Mouse (Mus musculus) heart, embryonic 13.5 days (tissue): ENCODE measurements around the gene Col7a1. TPM values are rescaled to one million over a fixed set of nuclear protein-coding genes. Genes with fewer than 3 reads are reported as not detected.

Experiments used
- ATAC-seq: fragments of 200-750 bp; cut with Nextera tagmentation; 2 replicates; pipeline ENCODE4 v1.8.0; 2017; ENCODE audit warnings: moderate TSS enrichment; ENCODE audit not compliant: insufficient number of reproducible peaks, low FRiP score, low TSS enrichment; ENCODE audit errors: extremely low read depth
- H3K27ac ChIP-seq: fragments of 300-500 bp; sonication (generic); replicated peaks from 2 replicates; pipeline ENCODE4 v1.5.1; 2015; ENCODE audit warnings: moderate library complexity, mild to moderate bottlenecking, inconsistent platforms
- H3K27me3 ChIP-seq: fragments of 300-500 bp; sonication (generic); replicated peaks from 2 replicates; pipeline ENCODE4 v1.6.1; 2015; ENCODE audit warnings: mild to moderate bottlenecking, inconsistent platforms
- H3K36me3 ChIP-seq: fragments of 300-500 bp; sonication (generic); 2 replicates; pipeline ENCODE4 v1.6.1; 2015; ENCODE audit warnings: mild to moderate bottlenecking, inconsistent platforms
- H3K4me1 ChIP-seq: fragments of 300-500 bp; sonication (generic); 2 replicates; pipeline ENCODE4 v1.6.1; 2015; ENCODE audit warnings: inconsistent platforms
- H3K4me2 ChIP-seq: fragments of 300-500 bp; sonication (generic); 2 replicates; pipeline ENCODE4 v1.6.1; 2015; ENCODE audit warnings: inconsistent platforms, mild to moderate bottlenecking, moderate library complexity
- H3K4me3 ChIP-seq: fragments of 300-500 bp; sonication (generic); 2 replicates; pipeline ENCODE4 v1.5.1; 2015; ENCODE audit warnings: moderate library complexity, mild to moderate bottlenecking, inconsistent platforms
- H3K9ac ChIP-seq: fragments of 300-500 bp; sonication (generic); 2 replicates; pipeline ENCODE4 v1.6.1; 2015; ENCODE audit warnings: inconsistent platforms, mild to moderate bottlenecking, moderate library complexity
- H3K9me3 ChIP-seq: fragments of 300-500 bp; sonication (generic); 2 replicates; pipeline ENCODE4 v1.6.1; 2016; ENCODE audit warnings: inconsistent platforms
- WGBS: fragments of 180-500 bp; shearing (Covaris S2); methylation state at CpG from one replicate; pipeline ENCODE4 v1.1.7; 2015; ENCODE audit warnings: mixed read lengths; 5-methylcytosine and 5-hydroxymethylcytosine counted together
- polyA plus RNA-seq: library from polyadenylated mRNA; unstranded; fragments of >200 nt; fragmentation: Nextera tagmentation; extraction: Ambion mirVana; gene quantifications from 2 replicates; pipeline ENCODE4 v1.2.1, GENCODE M21; 2015

Gene Col7a1
- polyA plus RNA-seq, 1 experiment from 2014 or later, result 1.3 TPM

DNA sequence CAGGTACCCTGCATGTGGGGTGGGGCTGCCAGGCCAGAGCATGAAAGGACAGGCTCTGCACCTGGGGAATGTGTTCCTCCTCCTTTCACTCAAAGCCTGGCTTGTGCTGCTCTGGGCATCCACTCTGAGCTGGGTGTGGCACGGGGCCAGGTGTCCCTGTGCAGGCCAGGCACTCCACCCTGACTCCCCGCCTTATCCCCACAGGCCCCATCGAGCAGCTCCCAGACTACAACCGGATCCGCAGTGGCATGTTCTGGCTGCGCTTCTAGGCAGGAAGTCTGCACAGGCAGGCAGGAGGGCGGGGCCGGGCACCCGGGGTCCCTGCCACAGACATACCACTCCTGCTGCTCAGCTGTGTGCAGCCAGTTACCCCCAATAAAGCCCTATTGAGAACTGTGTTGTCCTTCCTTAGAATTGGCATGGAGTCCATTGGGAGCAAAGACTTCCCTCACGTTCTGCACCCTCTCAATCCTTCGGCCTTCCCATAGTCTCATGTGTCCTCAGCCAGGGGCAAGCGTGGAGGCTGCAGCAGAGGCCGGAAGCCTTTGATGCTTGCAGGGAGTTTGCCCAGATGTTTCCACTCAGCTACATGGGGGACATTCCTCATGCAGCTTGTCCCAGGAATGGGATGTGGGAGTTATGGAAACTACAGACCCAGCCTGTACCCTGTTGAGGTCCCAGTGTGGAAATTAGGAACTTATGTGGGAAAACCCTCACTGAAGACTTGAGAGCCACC, 4.0 kb upstream of the Col7a1 start:
- H3K36me3 ChIP-seq, result peaks cover 68% of the 10 kb centered on the region
- peaks cover 36% of the 10 kb centered on the region for H3K4me1 ChIP-seq
- peak overlapping the region; percentile 55 for H3K9ac ChIP-seq
- H3K27ac ChIP-seq, result peak overlapping the region; percentile 78
- no peak overlapping the region for H3K4me2 ChIP-seq
- peaks cover 26% of the 10 kb centered on the region for H3K27me3 ChIP-seq
- H3K4me3 ChIP-seq, result no peak overlapping the region
- no peaks in the 10 kb centered on the region for H3K9me3 ChIP-seq
- WGBS, result 76% methylated on average over 13 of the region's 13 CpGs
- peak; percentile 16; the same call in 1 of the 2 replicates for ATAC-seq

DNA sequence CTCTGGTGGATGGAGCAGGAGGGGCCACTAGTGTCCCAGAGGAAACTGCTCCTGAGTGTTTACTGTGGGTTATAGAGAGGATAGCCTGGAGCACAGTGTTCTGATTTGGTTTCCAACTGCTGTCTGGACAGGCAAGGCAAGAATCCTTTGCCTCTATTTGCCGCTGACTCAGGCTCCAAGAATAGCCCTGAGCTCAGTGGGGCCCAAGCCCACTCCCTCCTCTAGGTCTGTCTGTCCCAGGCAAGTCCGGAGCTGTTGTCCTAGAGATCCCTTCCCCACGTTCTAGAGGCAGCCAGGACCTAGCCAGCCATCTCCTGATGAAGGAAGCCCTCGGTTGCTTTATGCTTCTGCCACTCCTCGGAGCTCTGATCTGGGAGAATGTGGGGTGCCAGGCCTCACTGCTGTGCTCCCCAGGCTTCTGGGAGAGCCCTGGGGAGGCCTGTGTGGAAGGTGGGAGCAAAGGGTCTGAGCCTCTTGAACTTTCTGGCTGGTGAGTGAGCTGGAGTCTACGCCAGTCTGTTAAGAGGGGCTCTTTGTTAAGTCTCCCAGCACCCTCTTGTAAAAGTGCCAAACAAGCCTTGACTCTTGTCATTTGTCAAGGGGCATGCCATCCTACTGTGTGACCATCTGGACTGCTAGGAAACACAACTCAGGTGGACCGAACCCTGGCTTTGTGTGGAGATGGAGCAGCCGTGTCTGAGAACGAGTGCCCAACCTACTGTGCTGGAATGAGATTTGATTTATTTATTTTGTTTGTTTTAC, 3.2 kb upstream of the Col7a1 start:
- H3K9me3 ChIP-seq, result no peaks in the 10 kb centered on the region
- H3K4me2 ChIP-seq, result no peak overlapping the region
- peak overlapping the region; percentile 67 for H3K9ac ChIP-seq
- ATAC-seq, result peak; percentile 14; the same call in 1 of the 2 replicates
- H3K36me3 ChIP-seq, result peaks cover 60% of the 10 kb centered on the region
- peaks cover 33% of the 10 kb centered on the region for H3K27me3 ChIP-seq
- H3K27ac ChIP-seq, result peak overlapping the region; percentile 78
- H3K4me3 ChIP-seq, result no peak overlapping the region
- 68% methylated on average over 9 of the region's 9 CpGs for WGBS
- peaks cover 36% of the 10 kb centered on the region for H3K4me1 ChIP-seq

GRCm38 (mm10) chr9:108955241-108955640, 1.9 kb downstream of the Col7a1 start:
- no peak for ATAC-seq
- H3K4me2 ChIP-seq, result no peak overlapping the region
- no peak overlapping the region for H3K9ac ChIP-seq
- peaks cover 9% of the 10 kb centered on the region for H3K36me3 ChIP-seq
- no peak overlapping the region for H3K4me3 ChIP-seq
- H3K27me3 ChIP-seq, result peaks cover 64% of the 10 kb centered on the region
- 80% methylated on average over 11 of the region's 11 CpGs for WGBS
- peaks cover 17% of the 10 kb centered on the region for H3K4me1 ChIP-seq
- H3K27ac ChIP-seq, result no peak overlapping the region
- H3K9me3 ChIP-seq, result no peaks in the 10 kb centered on the region

DNA sequence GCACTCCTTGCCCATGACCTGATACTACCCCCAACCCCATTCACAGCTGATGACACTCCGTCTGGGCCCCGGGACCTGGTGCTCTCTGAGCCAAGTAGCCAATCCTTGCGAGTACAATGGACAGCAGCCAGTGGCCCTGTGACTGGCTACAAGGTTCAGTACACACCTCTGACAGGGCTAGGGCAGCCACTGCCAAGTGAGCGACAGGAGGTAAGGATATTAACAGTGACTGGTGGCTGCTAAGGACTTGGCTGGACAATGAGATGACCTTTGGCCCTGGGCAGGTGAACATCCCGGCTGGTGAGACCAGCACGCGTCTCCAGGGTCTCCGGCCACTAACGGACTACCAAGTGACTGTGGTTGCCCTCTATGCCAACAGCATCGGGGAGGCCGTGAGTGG, 2.5 kb downstream of the Col7a1 start:
- WGBS, result 76% methylated on average over 11 of the region's 11 CpGs

DNA sequence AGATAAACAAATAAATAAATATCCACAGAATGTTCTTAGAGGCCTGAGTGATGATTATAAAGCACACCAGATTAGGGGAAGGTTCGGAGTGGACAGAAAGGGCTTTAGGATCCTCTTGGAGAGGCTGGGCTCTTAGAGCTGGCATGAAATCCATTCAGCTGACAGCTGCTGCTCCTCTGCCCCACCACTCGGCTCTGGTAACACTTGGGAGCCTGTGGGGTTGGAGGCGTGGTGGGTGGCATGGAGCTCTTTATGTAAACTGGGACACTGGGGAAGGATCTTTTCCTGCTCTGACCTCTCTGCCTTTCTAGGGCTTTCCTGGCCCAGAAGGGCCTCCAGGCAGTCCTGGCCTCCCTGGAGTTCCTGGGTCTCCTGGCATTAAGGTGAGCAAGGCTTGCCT, 10.2 kb downstream of the Col7a1 start:
- Histone ChIP-seq H3K4me2 (no peak overlapping the region), H3K27me3 (peaks cover 5% of the 10 kb centered on the region), H3K9me3 (no peaks in the 10 kb centered on the region), H3K27ac (no peak overlapping the region), H3K36me3 (no peaks in the 10 kb centered on the region), H3K9ac (no peak overlapping the region), H3K4me1 (no peaks in the 10 kb centered on the region), H3K4me3 (no peak overlapping the region)
- no peak for ATAC-seq
- WGBS, result 61% methylated on average over 3 of the region's 3 CpGs

More for the DNA sequence above, 2.5 kb downstream of the Col7a1 start:
- H3K4me2 ChIP-seq, result no peak overlapping the region
- no peaks in the 10 kb centered on the region for H3K9me3 ChIP-seq
- H3K9ac ChIP-seq, result no peak overlapping the region
- no peak overlapping the region for H3K4me3 ChIP-seq
- peaks cover 68% of the 10 kb centered on the region for H3K27me3 ChIP-seq
- H3K4me1 ChIP-seq, result peaks cover 15% of the 10 kb centered on the region
- H3K36me3 ChIP-seq, result peaks cover 3% of the 10 kb centered on the region
- ATAC-seq, result no peak
- H3K27ac ChIP-seq, result no peak overlapping the region

DNA sequence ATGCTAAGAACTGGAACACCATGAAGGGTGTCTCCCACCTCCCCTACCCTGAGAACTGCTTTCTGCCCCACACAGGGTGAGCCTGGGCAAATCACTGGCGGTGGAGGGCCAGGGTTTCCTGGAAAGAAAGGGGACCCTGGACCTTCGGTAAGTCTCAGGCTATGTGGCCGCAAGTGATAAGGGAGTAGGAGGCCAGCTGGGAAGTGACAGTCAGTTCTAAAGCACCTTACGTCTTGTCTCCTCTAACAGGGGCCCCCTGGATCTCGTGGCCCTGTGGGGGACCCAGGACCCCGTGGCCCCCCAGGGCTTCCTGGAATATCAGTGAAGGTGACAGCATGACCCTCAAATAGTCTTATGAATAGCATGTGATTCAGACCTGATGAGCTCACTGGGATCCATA, 11.0 kb downstream of the Col7a1 start:
- Histone ChIP-seq H3K9me3 (no peaks in the 10 kb centered on the region), H3K27me3 (peaks cover 5% of the 10 kb centered on the region; the same call in 1 of the 2 replicates), H3K4me1 (no peaks in the 10 kb centered on the region), H3K36me3 (no peaks in the 10 kb centered on the region), H3K27ac (no peak overlapping the region), H3K4me3 (no peak overlapping the region), H3K9ac (no peak overlapping the region), H3K4me2 (no peak overlapping the region)
- no peak for ATAC-seq
- 62% methylated on average over 6 of the region's 6 CpGs for WGBS

DNA sequence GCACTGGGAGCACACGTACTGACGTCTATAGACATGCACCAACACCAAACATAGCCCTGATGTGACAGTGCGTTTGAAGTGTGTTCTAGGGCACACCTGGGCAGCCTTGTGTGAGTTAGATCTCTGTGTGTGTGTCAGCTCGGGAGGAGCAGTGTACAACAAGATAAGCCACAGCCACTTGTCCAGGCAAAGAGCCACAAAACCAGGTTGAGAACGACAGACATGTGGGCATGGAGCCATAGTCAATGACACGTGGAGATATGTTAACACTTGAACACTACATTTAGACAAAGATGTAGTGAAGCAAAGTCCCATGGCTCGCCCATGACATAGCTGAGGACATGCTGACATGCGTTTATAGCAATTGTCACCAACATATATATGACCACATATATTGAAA, 17.2 kb downstream of the Col7a1 start:
- WGBS, result 60% methylated on average over 8 of the region's 8 CpGs
- Histone ChIP-seq H3K27ac (no peak overlapping the region), H3K4me1 (no peaks in the 10 kb centered on the region), H3K4me3 (no peak overlapping the region), H3K4me2 (no peak overlapping the region), H3K27me3 (no peaks in the 10 kb centered on the region), H3K9me3 (no peaks in the 10 kb centered on the region), H3K9ac (no peak overlapping the region), H3K36me3 (no peaks in the 10 kb centered on the region)
- ATAC-seq, result no peak

DNA sequence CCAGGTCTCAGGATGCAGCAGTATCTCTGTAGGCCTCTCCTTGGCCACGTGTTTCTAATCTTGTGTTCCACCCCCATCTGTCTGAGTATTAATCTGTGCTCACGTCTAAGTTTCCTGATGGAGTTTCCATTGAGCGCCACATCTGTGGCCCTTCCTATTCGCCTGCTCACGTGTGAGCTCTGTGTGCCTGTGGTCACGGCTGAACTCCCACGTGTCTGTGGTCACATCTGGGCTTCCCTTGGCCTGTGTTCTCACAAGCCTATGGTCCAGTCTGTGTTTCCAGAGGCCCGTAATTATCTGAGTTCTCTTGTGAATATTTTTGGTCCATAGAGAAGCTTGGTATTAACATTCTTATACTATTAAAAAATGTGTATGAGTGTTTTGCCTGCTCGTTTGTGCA, 23.1 kb downstream of the Col7a1 start:
- no peak overlapping the region for H3K4me3 ChIP-seq
- no peaks in the 10 kb centered on the region for H3K36me3 ChIP-seq
- no peaks in the 10 kb centered on the region for H3K9me3 ChIP-seq
- H3K9ac ChIP-seq, result no peak overlapping the region
- H3K4me1 ChIP-seq, result no peaks in the 10 kb centered on the region
- H3K27ac ChIP-seq, result no peak overlapping the region
- ATAC-seq, result no peak
- H3K4me2 ChIP-seq, result no peak overlapping the region
- 76% methylated on average over 9 of the region's 9 CpGs for WGBS
- H3K27me3 ChIP-seq, result no peaks in the 10 kb centered on the region

GRCm38 (mm10) chr9:108977966-108978365, 24.6 kb downstream of the Col7a1 start:
- H3K4me1 ChIP-seq, result no peaks in the 10 kb centered on the region
- ATAC-seq, result no peak
- 67% methylated on average over 7 of the region's 7 CpGs for WGBS
- no peak overlapping the region for H3K4me2 ChIP-seq
- no peaks in the 10 kb centered on the region for H3K9me3 ChIP-seq
- H3K4me3 ChIP-seq, result no peak overlapping the region
- no peaks in the 10 kb centered on the region for H3K27me3 ChIP-seq
- no peak overlapping the region for H3K9ac ChIP-seq
- H3K36me3 ChIP-seq, result no peaks in the 10 kb centered on the region
- no peak overlapping the region for H3K27ac ChIP-seq

DNA sequence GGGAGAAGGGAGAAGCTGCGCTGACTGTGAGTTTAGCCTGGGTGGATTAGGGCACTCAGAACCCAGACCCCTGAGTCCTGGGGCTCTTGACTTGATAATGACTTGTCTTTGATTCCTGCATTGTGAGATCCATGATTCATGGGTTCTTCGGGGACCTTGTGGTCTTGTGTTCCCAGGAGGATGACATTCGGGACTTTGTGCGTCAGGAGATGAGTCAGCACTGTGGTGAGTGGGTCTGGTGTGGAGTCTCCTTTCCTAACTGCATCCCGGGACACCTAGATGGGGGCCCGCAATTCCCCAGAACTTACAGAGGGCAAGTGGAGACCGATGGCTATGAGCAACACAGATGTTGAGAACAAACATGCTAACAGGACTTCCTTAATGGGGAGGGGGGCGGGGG, 29.1 kb downstream of the Col7a1 start:
- no peaks in the 10 kb centered on the region for H3K36me3 ChIP-seq
- H3K9ac ChIP-seq, result no peak overlapping the region
- no peaks in the 10 kb centered on the region for H3K27me3 ChIP-seq
- 75% methylated on average over 8 of the region's 8 CpGs for WGBS
- no peaks in the 10 kb centered on the region for H3K9me3 ChIP-seq
- H3K4me2 ChIP-seq, result no peak overlapping the region
- no peak overlapping the region for H3K4me3 ChIP-seq
- H3K4me1 ChIP-seq, result no peaks in the 10 kb centered on the region; the same call in 1 of the 2 replicates
- no peak overlapping the region for H3K27ac ChIP-seq
- ATAC-seq, result no peak

GRCm38 (mm10) chr9:108983209-108983608, 29.8 kb downstream of the Col7a1 start:
- ATAC-seq, result no peak
- Histone ChIP-seq H3K9me3 (no peaks in the 10 kb centered on the region), H3K9ac (no peak overlapping the region), H3K27me3 (no peaks in the 10 kb centered on the region), H3K4me1 (peaks cover 7% of the 10 kb centered on the region), H3K4me3 (no peak overlapping the region), H3K27ac (no peak overlapping the region), H3K4me2 (no peak overlapping the region), H3K36me3 (no peaks in the 10 kb centered on the region)
- 62% methylated on average over 9 of the region's 9 CpGs for WGBS
